Mouse (Mus musculus): ENCODE data around the gene Tcf7l2. TPM values are rescaled to one million over a fixed set of nuclear protein-coding genes. Genes with fewer than 3 reads are reported as not detected.
A peak's percentile ranks its signal among the peaks of the same experiment; 100 is the strongest.

The Tcf7l2 gene
- total RNA-seq, 2 experiments from 2014 or later = 2.9 to 9.3 TPM

DNA sequence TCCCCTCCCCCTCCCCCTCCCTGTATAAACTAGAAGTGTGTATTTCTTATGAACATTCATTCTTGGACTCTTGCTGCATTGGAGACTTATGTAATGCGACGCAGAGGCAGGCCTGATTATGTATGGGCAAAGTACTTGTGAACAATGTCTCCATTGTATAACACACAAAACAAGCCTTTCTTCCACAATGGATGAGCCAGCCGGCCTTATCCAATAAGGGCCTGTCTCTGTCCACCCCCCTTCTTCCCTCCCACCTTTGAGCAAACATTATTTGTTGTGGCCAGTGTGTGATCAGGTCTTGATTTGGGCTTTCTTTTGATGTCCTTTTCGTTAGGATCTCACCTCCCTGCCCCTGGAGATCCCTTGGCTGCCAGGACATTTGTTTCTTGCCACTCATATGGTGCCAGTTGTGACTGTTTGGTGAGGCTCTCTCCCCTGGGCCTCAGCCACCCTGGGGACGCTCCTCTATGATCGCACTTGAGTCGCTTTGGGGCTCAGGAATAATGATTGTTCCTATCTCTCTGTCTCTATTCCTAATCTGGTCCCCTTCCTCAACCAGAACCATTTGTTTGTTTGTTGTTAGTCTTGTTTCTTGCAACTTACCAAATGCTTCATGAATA, 46.8 kb downstream of the Tcf7l2 start:
- ATAC-seq (replicated peaks; ENCODE audit: poor library complexity, severe bottlenecking) = no peak

DNA sequence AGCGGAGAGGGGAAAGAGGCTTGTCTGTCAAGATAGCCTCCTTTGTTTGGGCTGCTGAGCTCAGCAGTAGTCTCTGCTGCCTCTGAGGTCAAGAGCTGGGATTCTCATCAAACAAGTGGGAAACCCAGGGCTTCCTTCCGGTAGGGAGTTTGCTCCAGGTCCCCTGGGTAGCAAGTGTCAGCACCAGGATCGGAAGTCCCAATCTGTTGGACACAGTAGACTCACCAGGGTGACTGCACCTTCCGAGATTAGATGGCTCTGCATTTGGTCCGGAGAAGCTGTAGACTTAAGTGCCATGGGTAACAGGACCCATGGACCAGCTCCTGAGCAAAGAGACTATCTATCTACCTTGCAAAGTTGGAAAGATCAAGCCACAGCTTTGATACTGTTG, 47.3 kb downstream of the Tcf7l2 start:
- ATAC-seq (replicated peaks; ENCODE audit: poor library complexity, severe bottlenecking) = no peak

DNA sequence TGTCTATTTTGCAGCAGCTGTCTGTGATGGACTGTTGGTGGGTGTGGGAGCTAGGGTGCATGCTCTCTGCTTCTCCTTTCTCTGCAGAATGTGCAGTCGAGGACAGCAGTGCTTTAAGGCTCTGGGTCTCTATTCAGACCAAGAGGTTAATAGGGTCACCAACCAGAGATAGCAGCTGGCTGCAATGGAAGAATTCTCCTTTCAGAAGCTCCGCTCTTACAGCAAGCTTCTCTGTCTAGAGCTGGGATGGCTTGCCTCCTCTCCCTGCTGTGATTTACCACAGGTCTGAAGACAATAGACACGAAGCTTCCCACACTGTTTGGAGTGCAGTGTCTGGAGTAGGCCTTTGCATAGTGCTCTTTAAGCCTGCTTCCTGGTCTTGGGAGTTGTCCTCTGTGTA, 48.2 kb downstream of the Tcf7l2 start:
- no peak for ATAC-seq (replicated peaks; ENCODE audit: poor library complexity, severe bottlenecking)

DNA sequence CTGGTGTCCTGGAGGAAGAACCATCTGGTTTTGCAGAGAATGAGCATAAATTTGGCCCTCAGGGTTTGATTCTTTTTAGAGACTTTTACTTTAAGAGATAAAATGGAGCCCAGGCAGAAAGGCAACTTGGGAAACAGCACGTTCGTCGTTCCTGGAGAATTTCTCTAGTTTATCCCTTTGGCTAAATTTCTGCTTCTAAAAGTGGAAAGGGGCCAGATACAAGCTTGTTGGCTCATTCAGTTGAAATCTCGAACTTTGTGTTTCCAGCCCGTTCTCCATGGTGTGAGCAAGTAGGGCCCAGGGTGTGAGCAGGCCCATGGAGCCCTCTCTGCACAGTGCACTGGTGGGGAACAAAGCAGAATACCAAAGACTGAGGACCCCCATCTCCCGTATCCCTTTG, 49.7 kb downstream of the Tcf7l2 start:
- no peak for ATAC-seq (replicated peaks; ENCODE audit: poor library complexity, severe bottlenecking)

DNA sequence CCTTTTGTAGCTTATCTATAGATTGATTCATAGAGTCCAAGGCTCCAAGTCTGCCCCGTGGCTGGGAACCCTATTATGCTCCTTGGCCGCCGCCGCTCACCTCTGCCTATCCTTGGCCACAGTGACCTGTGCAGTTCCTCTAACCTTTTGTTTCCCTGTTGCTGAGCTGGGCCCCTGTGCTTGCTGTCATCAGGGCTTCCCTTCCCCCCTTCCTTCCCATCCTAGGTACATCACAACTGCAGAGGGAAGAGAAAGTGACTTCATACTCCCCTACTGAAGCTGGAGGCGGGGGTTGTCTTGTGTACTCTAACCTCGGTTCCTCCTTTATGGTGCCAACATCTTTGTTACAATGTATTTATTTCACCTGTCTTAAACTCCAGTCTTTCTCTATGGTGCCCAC, 50.3 kb downstream of the Tcf7l2 start:
- ATAC-seq (replicated peaks; ENCODE audit: poor library complexity, severe bottlenecking) = peak; percentile 65

DNA sequence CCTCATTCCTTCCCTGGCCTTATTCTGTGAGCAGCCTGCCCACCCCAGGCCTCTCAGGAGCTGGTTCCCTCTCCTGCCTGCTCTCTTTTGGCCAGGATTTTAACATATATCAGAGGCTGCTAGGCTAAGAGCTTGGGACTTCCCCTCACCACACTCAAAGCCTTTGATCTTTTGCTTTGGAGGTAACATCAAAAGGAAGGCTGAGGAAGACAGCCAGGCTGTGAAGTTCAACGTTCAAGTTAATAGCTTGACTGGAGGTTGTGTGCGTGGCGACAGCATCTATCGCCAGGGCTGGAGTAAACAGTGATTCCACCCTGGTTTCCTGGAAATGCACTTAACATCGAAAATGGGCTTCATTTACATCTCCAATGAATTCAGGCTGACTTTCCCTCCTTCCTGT, 51.0 kb downstream of the Tcf7l2 start:
- ATAC-seq (replicated peaks; ENCODE audit: poor library complexity, severe bottlenecking) = 0 out of 2 replicates have a peak, but pooled peaks have one; percentile 11

DNA sequence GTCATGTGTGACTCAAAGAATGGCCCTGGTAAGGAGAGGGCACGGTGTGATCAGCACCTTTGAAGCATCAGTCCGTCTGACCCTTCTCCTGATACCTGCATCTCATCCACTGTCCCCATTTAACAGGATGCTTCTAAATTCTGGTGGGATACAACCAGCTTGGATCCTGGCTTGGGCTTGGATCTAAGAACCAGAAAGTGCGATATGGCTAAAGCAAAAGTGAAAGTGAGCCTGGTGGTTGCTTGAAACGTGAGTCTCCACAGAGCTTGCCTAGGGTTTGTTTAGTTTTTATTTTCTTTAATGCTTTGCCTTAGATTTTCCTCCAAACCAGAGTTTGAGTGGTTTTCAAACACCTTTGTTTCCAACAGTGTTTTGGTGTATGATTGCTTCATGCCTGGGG, 51.4 kb downstream of the Tcf7l2 start:
- ATAC-seq (replicated peaks; ENCODE audit: poor library complexity, severe bottlenecking) = no peak

DNA sequence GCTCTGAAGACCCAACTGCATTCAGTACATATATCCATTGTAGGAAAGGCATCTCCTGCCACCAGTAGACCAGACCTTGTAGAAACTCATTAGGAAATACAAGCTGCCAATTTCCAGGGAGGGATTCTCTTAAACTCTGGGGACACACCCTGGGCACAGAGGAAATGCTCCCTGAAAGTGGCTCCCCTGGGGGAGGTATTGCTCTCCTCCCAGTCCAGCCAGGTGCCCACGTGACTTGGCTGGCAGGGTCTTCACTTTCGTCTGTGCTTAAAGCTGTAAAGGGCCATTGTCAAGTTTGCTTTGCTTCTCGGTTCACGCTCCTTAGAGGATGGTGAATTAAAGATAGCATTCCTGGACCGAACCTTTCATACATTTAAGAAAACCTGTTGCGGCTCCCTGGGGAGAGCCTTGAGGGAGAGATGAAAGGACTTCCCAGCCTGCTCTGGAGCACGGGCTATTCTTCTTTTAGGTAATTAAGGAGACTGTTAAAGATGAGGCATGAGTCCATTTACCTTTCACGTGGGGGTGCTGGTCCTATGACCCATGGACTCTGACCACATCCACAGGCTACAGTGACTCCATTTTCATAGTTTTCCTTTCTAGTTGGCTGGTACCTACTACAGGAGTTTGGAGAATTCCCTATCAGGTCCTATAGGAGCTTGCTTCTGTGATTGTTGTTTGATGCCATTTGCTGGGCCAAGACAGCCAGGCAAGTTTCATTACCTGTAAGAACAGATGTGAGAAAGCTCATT, 52.8 kb downstream of the Tcf7l2 start:
- ATAC-seq (replicated peaks; ENCODE audit: poor library complexity, severe bottlenecking) = no peak

DNA sequence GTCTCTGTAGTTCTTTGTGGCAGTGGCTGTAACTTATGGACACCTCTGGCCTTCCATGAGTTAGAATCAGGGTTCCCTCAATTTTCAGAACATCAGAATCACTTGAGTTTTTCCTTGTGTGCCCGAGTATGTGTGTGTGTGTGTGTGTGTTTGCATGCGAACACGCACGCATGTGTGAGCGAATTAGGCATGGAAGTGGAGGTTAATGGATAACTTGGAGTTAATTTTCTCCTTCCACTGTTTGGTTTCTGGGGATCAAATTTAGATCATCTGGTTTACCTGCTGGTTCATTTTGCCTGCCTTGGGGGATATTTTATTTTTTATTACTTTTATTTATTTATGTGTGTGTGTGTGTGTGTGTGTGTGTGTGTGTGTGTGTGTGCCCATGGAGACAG, 53.3 kb downstream of the Tcf7l2 start:
- ATAC-seq (replicated peaks; ENCODE audit: poor library complexity, severe bottlenecking) = no peak

DNA sequence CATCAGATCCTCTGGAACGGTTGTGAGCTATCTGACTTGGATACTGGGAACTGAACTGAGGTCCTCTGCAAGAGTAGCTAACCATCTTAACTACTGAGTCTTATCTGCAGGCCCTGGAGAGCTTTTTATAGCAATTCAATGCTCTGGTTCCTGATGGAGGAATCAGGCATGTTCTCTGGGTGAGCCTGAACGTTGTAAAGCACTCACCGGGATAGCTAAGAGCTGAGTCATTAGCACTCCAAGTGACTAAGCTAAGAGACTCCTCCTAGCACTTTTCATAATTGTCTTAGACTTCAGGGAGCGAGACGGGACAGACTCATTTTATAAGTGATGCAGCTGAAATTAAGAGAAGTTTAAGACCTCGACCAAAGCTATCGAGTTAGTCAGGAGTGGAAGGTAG, 53.7 kb downstream of the Tcf7l2 start:
- no peak for ATAC-seq (replicated peaks; ENCODE audit: poor library complexity, severe bottlenecking)

DNA sequence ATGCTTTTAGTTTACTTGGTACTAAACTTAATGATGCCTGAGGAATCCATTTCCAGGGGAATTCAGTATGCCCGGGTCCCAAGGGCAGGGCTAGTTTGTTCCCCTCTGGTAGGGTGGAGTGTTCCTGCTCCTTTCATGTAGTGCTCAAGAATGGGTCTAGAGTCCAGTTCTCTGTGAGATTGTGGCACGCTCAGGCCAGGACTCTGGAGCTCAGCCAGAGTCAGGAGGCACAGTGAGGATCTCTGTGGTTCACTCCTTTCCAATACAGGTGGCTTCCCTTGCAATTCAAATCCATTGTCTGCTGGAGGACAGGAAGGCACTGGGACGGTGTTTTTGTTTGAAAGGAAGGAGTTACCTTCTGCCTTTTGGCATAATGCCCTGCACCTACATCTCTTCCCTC, 56.2 kb downstream of the Tcf7l2 start:
- no peak for ATAC-seq (replicated peaks; ENCODE audit: poor library complexity, severe bottlenecking)

DNA sequence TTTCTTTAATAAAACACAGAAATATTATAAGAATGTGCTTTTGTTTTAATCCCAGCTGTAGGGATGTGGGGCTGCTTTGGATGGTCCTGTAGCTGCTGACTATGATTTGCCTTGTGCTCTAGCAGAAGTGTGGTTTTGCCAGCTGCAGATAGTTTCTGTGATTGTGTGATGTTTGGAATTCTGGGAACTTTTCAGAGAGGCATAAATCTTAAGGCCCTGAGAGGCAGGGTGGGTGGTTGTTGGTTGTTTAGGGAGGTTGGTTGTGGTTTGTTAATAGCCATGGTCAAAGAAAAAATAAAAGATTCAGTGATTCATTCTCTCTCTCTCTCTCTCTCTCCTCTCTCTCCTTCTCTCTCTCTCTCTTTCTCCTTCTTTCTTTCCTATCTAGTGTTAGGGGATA, 57.8 kb downstream of the Tcf7l2 start:
- ATAC-seq (replicated peaks; ENCODE audit: poor library complexity, severe bottlenecking) = no peak

DNA sequence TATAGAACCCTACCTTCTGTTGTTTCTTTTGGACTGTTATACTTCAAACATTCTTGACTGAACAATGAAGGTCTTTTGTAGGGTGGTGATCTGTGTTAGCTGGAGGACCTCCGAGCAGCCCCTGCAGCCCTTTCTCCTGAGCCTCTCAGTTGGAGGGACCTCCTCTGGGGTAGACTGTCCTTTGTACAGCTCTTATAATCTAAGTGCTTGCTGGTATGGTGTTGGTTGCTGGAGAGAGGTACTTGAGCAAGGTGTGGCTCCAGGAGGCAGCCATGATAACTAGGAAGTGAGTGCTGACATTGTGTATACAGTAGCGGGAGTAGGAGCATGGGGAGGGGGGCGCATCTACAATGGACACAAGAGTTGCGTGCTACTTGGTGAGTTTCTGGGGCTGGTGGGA, 58.4 kb downstream of the Tcf7l2 start:
- no peak for ATAC-seq (replicated peaks; ENCODE audit: poor library complexity, severe bottlenecking)

DNA sequence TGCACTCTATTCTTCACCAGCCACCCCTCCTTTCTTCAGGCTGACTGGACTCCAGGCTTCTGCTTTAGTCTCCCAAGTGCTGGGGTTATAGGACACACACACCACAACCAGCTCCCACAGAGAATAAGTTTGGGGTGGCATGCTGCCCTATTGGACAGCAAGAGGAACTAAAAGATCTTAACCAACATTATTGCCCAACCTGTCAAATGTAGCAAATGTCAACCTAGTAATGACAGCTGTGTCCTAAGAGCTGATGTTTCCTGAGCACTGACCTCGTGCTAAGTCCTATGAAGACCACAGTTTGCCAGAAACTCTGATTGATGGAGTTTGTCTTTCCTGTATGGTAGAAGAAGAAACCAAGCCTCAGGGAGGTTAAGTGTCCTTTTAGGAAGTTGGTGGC, 61.5 kb downstream of the Tcf7l2 start:
- peak; percentile 92 for ATAC-seq (replicated peaks; ENCODE audit: poor library complexity, severe bottlenecking)

DNA sequence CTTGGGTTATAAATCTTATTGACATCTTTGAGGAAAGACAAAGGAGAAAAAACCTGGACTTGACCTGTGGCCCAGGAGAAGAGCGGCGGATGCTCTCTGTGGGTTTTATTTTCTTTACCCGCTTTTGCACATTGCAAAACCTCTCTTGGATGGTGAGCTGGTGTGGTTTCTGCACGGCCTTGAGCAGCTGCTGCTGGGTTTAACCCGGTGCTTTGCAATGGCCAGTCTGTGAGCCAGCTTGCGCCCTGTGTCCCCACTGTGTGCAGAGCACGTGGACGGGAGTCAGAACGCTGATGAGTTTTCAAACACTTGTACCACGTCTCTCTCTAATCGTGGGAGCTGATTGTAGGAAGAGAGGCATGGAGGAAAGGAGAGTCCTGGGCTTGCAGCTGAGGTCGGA, 62.2 kb downstream of the Tcf7l2 start:
- ATAC-seq (replicated peaks; ENCODE audit: poor library complexity, severe bottlenecking) = peak; percentile 55

DNA sequence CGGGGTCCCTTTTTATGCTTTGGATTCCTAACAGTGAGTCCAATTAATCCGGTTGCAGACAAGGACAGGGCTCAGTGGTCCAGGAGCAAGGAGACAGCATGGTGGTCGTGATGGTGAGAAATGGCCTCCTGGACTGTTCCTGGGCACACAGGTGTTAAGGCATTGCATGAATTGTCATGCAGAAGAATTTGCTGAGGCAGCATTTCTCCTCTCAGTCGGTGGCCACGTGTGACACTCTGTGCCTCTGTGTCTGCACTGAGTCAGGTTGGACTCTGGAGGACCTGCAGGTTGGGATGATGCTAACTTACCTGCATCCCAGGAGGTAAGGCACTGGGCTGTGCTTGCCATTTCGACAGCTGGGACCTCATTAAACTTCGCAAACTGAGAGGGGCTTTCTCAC, 63.2 kb downstream of the Tcf7l2 start:
- no peak for ATAC-seq (replicated peaks; ENCODE audit: poor library complexity, severe bottlenecking)

DNA sequence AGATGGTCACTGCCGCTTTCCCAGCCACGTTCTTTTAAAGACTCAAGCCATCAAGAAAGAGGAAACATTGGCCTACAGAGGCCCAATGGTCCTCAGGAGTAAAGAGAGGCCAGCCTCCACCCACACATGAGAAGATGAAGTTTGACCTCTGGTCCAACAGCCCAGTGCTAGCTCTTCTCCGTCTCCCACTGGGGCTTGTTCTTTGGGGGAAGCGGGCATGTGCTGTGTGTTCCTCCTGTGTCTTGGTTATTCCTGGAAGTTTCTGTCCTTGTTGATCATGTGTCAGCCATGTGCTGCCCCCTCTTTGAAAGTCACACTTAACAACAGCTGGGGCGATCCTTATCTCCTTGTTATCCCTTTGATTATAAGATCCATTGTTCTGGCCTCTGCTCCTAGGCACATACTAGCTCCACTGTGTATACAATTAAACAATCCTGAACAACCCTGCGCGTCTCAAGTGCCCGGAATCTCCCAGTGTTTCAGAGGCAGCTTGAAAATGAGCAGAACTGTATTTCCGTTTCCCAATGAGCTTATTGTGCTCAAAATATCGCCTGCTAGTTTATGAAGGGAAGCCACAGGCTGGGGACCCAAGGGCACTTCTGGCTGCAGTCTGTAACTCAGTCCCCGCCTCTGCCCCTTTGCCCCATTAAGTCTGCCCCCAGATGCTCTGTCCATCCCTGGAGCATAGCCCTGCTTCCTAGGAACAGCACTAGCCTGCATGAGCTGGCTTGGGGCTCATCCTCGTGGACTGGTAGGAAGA, 65.0 kb downstream of the Tcf7l2 start:
- no peak for ATAC-seq (replicated peaks; ENCODE audit: poor library complexity, severe bottlenecking)

DNA sequence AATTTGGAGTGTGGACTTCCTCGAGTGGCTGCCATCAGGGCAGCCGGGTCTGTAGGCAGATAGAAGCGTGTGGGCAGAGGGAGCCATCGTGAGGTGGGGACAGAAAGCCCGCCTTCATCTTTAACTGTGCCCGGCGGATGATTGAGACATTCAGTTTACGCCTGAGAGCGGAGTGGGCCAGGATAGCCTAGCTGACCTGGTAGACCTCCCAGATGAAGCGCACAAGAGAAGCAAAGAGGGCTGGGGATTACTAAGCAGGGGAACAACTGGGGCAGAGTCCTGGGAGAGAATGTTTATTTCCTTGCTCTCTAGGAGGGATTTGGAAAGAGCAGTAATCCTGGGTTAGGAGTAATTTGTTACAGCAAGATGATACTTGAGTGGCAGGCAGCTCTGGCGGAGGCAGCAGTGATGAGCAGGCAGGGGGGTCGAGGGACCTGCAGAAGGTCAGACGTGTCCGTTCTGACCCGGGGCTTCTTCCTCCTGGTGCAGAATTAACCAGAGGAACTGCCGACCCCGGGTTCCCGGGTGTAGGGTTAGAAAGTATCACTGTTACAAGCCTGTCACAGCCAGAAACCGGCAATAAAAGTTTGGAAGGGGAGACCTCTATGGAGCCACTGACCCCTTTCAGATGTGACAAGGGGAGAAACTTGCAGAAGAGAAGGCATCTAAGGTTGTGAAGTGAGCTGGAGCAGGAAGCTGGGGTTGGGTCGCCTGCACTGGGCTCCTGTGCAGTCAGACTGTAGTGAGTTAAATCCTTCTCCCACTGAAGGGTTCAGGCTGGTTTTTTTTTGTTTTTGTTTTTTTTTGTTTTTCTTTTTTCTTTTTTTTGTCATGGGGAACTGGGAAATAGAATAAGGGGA, 65.8 kb downstream of the Tcf7l2 start:
- ATAC-seq (replicated peaks; ENCODE audit: poor library complexity, severe bottlenecking) = no peak

DNA sequence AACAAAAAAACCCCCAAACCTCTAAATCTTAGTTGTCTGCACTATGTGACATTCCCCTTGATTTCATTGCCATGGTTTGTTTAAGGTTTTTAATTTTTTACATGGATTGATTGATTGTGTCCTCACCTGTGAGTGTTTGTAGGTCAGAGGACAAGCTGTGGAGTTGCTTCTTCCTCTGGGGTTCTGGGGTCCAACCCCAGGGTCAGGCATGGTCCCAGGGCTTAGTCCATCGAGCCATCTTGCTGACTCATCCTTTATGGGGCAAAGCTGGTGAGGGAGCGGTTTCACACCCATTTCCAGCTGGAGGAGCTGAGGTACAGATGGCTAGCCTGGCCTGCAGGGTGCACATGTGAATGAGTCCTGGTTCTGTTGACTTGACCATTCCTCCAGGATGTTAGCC, 66.7 kb downstream of the Tcf7l2 start:
- no peak for ATAC-seq (replicated peaks; ENCODE audit: poor library complexity, severe bottlenecking)

DNA sequence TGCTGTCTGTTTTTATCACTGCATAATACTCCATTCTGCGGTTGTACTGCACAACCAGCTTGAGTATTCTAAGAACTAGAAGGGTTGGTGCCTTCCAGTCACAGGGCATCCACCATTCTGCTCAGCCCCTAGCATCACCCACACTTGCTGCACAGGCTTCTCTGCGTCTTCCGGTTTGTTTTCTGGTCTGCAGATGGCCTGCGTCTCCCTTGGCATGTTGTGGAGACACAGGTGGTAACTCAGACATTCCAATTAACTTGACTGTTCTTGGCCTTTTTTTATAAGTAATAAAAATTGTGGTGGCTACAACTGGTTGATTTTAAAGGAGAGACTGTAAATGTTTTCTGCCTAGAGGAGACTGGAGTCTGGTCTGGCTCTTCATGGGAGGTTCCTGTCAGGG, 67.9 kb downstream of the Tcf7l2 start:
- ATAC-seq (replicated peaks; ENCODE audit: poor library complexity, severe bottlenecking) = no peak

DNA sequence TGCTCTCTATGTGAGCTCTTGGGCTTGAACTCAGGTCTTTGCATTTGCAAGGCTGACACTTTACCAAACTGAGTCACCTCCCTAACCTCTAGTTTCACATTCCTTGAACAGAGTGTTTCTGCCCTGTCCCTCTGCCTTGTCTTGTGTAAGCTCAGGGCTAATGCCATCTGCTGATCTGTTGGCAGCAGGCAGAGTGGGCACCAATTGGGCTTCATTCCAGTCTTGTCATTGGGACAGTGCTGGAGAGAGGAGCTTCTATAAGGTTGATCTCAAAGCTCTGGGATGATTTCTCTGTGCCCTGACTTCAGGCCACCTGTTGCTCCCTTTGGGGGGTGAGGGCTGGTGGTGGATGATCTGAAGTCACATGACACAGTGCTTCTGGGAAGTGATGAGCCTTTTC, 70.6 kb downstream of the Tcf7l2 start:
- no peak for ATAC-seq (replicated peaks; ENCODE audit: poor library complexity, severe bottlenecking)

Data from granulocyte monocyte progenitor cell, adult 5-6 weeks (primary cell).